Mouse (Mus musculus) gonadal fat pad, adult 2 months (tissue): Measurements from ENCODE around the gene Rnasel. TPM values are rescaled to one million over a fixed set of nuclear protein-coding genes. Genes with fewer than 3 reads are reported as not detected.

Experiments
- DNase-seq: peaks from one replicate; pipeline ENCODE4 v3.0.0-alpha.2; 2012; ENCODE audit warnings: low read depth
- polyA plus RNA-seq: library from polyadenylated mRNA; depleted of rRNA; stranded (reverse); fragments of >200 nt; gene quantifications from 2 replicates; pipeline ENCODE4 v1.2.3, GENCODE M21; 2012; rRNA removed

Gene Rnasel
- 8.7 and 10.6 TPM in 2 replicates for polyA plus RNA-seq

- DNase-seq = no peak
Observed at GRCm38 (mm10) chr1:153749211-153749801, at the start of gene Rnasel. Rnasel (plus strand) TSS chr1:153749426.

GRCm38 (mm10) chr1:153700448-153701063, 48.7 kb upstream of the Rnasel start:
- DNase-seq = no peak

- no peak for DNase-seq
Observed at GRCm38 (mm10) chr1:153701461-153701860, 47.8 kb upstream of the Rnasel start.

GRCm38 (mm10) chr1:153702166-153702852, 46.9 kb upstream of the Rnasel start:
- no peak for DNase-seq

- no peak for DNase-seq
Observed at GRCm38 (mm10) chr1:153702853-153703410, 46.3 kb upstream of the Rnasel start.

- no peak for DNase-seq
Observed at GRCm38 (mm10) chr1:153703445-153703991, 45.7 kb upstream of the Rnasel start.

- DNase-seq = no peak
Observed at GRCm38 (mm10) chr1:153704174-153704573, 45.1 kb upstream of the Rnasel start.

GRCm38 (mm10) chr1:153704996-153705395, 44.2 kb upstream of the Rnasel start:
- DNase-seq = no peak

- DNase-seq = no peak
Observed at GRCm38 (mm10) chr1:153708626-153709025, 40.6 kb upstream of the Rnasel start.

GRCm38 (mm10) chr1:153709451-153709850, 39.8 kb upstream of the Rnasel start:
- DNase-seq = no peak

GRCm38 (mm10) chr1:153711544-153712262, 37.5 kb upstream of the Rnasel start:
- no peak for DNase-seq

- no peak for DNase-seq
Observed at GRCm38 (mm10) chr1:153712633-153713032, 36.6 kb upstream of the Rnasel start.

GRCm38 (mm10) chr1:153717990-153718389, 31.2 kb upstream of the Rnasel start:
- DNase-seq = no peak

GRCm38 (mm10) chr1:153720935-153721334, 28.3 kb upstream of the Rnasel start:
- DNase-seq = no peak

- no peak for DNase-seq
Observed at GRCm38 (mm10) chr1:153721565-153722310, 27.5 kb upstream of the Rnasel start.

GRCm38 (mm10) chr1:153723426-153723825, 25.8 kb upstream of the Rnasel start:
- DNase-seq = no peak

GRCm38 (mm10) chr1:153726636-153727035, 22.6 kb upstream of the Rnasel start:
- DNase-seq = no peak

- no peak for DNase-seq
Observed at GRCm38 (mm10) chr1:153729806-153730205, 19.4 kb upstream of the Rnasel start.

- DNase-seq = no peak
Observed at GRCm38 (mm10) chr1:153730671-153731070, 18.6 kb upstream of the Rnasel start.

GRCm38 (mm10) chr1:153733181-153733580, 16.0 kb upstream of the Rnasel start:
- DNase-seq = no peak

- DNase-seq = no peak
Observed at GRCm38 (mm10) chr1:153734866-153735265, 14.4 kb upstream of the Rnasel start.
